Mouse (Mus musculus): ENCODE data around the gene Traf3.

DNA sequence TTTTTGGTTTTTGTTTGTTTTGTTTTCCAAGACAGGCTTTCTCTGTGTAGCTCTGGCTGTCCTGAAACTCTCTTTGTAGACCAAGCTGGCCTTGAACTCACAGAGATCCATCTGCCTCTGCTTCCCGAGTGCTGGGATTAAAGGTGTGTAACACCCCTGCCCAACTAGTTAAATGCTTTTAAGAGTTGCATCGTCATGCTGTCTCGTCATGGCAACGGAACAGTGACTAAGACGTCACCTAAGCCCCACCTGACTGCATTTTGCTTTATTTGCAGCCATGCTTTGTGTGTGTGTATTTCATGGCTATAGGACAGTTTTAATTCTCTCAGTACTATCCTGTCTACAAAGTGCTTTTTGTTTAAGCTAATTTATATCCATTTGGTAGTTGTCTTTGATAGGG, 45.6 kb downstream of the Traf3 start:
- TF ChIP-seq CTCF (IDR thresholded peaks at IDR 0.05): no peak
- TF ChIP-seq POLR2A (IDR thresholded peaks at IDR 0.05; ENCODE audit: insufficient read depth, low read depth, low read length): no peak
